Mouse (Mus musculus) gastrocnemius, postnatal 10 days (tissue): ENCODE results near the gene Btd. TPM values are rescaled to one million over a fixed set of nuclear protein-coding genes. Genes with fewer than 3 reads are reported as not detected.

Source experiments
- DNase-seq: peaks from one replicate; pipeline ENCODE4 v3.0.0; 2021; ENCODE audit warnings: mixed read lengths
- total RNA-seq, 2 experiments: library from RNA; stranded (reverse); gene quantifications; 2 replicates each; pipeline ENCODE4 v1.2.3; 2021

Btd gene
- total RNA-seq, 2 experiments from 2014 or later: 11.0 to 11.1 TPM

- no peak for DNase-seq
Observed at GRCm38 (mm10) chr14:31709343-31709742, 68.5 kb downstream of the Btd start.

DNA sequence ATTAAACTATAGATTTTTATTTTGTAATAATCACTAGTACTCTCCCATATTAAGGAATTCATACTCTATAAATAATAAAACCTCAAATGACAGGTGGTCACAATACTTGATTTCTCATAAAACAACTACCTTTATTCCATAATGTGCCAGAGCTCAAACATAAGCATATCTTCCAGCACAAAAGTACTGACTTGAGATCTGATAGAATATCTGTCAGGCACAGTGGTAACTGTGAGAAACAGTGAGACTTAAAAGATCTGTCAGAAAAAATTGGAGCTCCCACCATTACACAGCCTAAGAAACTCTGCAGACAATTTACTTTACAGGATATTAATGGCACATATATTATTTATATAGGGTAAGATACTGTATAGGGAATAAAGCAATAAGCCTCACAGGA lies 74.8 kb downstream of the Btd start:
- DNase-seq: no peak

GRCm38 (mm10) chr14:31717360-31717759 lies 76.5 kb downstream of the Btd start:
- no peak for DNase-seq

Other genes with a start within 250 kb of the Btd start
- 10 to 100 TPM; 76.2 to 81.0 TPM for gene Sh3bp5, start 204.9 kb upstream of the Btd start, total RNA-seq
- 10 to 100 TPM; 15.0 to 24.5 TPM for gene Eaf1, start 146.6 kb upstream of the Btd start, total RNA-seq
- 10 to 100 TPM; 13.3 to 16.4 TPM for gene Mettl6, start 146.0 kb upstream of the Btd start, total RNA-seq
- gene Colq, start 49.7 kb upstream of the Btd start, total RNA-seq: 10 to 100 TPM in 1 of 2 experiments, 1 to 10 TPM in 1; 8.9 to 10.2 TPM
- under 1 TPM in 1 of 2 experiments, not detected in 1; 0.56 TPM for gene Gm49387, start 150 bp upstream of the Btd start, total RNA-seq
- 10 to 100 TPM; 10.9 to 12.3 TPM for gene Hacl1, start 258 bp downstream of the Btd start, total RNA-seq
- 10 to 100 TPM; 53.2 to 53.4 TPM for gene Ankrd28, start 189.6 kb downstream of the Btd start, total RNA-seq